Mouse (Mus musculus): ENCODE data around the gene Amotl2. TPM values are rescaled to one million over a fixed set of nuclear protein-coding genes. Genes with fewer than 3 reads are reported as not detected.

Amotl2 gene
- polyA plus RNA-seq, 1 experiment from 2014 or later = 77.7 TPM

GRCm38 (mm10) chr9:102766741-102767140, 50.3 kb downstream of the Amotl2 start:
- Histone ChIP-seq H3K4me2 (ENCODE audit: low read length) (no peak overlapping the region), H3K36me3 (ENCODE audit: control insufficient read depth, insufficient read depth, low read length) (no peaks in the 10 kb centered on the region), H3K4me3 (replicated peaks; ENCODE audit: low read depth, low read length) (no peak overlapping the region), H3K9ac (replicated peaks; ENCODE audit: low read length) (no peak overlapping the region), H3K27ac (replicated peaks; ENCODE audit: low read depth, low read length) (no peak overlapping the region), H3K4me1 (ENCODE audit: control insufficient read depth, insufficient read depth, low read length) (peaks cover 8% of the 10 kb centered on the region; the same call in 1 of the 2 replicates), H3K9me3 (ENCODE audit: control insufficient read depth, low read length) (no peaks in the 10 kb centered on the region), H3K27me3 (ENCODE audit: control insufficient read depth, insufficient read depth, low read length) (no peaks in the 10 kb centered on the region)
- DNase-seq (no peak), ATAC-seq (ENCODE audit: low FRiP score, low TSS enrichment) (no peak)
- 86% methylated on average over 3 of the region's 3 CpGs for WGBS

DNA sequence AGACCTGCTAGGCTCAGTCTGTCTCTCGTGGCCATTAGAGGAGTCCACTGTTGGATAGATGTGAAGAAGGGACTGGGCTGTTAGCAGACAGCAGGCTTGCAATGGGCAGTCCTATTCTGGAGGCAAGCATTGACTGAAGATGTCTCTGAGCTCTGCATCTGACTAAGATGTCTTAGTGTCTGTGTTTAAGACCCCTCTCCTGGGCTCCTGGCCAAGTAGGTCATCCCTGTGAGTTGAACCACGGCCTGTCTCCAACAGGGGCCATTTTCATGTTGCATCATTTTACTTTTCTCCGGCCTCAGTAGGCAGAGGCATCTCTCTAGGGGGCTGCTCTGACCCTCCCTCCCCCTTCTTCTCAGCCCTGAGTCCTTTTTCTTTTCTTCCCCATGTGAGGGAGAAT, 52.8 kb downstream of the Amotl2 start:
- DNase-seq (no peak), ATAC-seq (ENCODE audit: low FRiP score, low TSS enrichment) (no peak)
- no peaks in the 10 kb centered on the region for H3K9me3 ChIP-seq (ENCODE audit: control insufficient read depth, low read length)
- no peak overlapping the region for H3K27ac ChIP-seq (replicated peaks; ENCODE audit: low read depth, low read length)
- no peaks in the 10 kb centered on the region for H3K27me3 ChIP-seq (ENCODE audit: control insufficient read depth, insufficient read depth, low read length)
- H3K36me3 ChIP-seq (ENCODE audit: control insufficient read depth, insufficient read depth, low read length) = no peaks in the 10 kb centered on the region
- WGBS = 44% methylated on average over 3 of the region's 3 CpGs
- no peak overlapping the region; the same call in 1 of the 2 replicates for H3K9ac ChIP-seq (replicated peaks; ENCODE audit: low read length)
- peaks cover 8% of the 10 kb centered on the region; the same call in 1 of the 2 replicates for H3K4me1 ChIP-seq (ENCODE audit: control insufficient read depth, insufficient read depth, low read length)
- H3K4me2 ChIP-seq (ENCODE audit: low read length) = no peak overlapping the region
- H3K4me3 ChIP-seq (replicated peaks; ENCODE audit: low read depth, low read length) = no peak overlapping the region

GRCm38 (mm10) chr9:102770190-102770589, 53.7 kb downstream of the Amotl2 start:
- 75% methylated on average over 16 of the region's 16 CpGs for WGBS
- no peak overlapping the region for H3K9ac ChIP-seq (replicated peaks; ENCODE audit: low read length)
- no peak overlapping the region for H3K4me2 ChIP-seq (ENCODE audit: low read length)
- no peak overlapping the region for H3K27ac ChIP-seq (replicated peaks; ENCODE audit: low read depth, low read length)
- DNase-seq (no peak), ATAC-seq (ENCODE audit: low FRiP score, low TSS enrichment) (no peak)
- H3K36me3 ChIP-seq (ENCODE audit: control insufficient read depth, insufficient read depth, low read length) = no peaks in the 10 kb centered on the region
- no peaks in the 10 kb centered on the region for H3K27me3 ChIP-seq (ENCODE audit: control insufficient read depth, insufficient read depth, low read length)
- no peaks in the 10 kb centered on the region for H3K9me3 ChIP-seq (ENCODE audit: control insufficient read depth, low read length)
- peaks cover 8% of the 10 kb centered on the region; the same call in 1 of the 2 replicates for H3K4me1 ChIP-seq (ENCODE audit: control insufficient read depth, insufficient read depth, low read length)
- no peak overlapping the region for H3K4me3 ChIP-seq (replicated peaks; ENCODE audit: low read depth, low read length)

GRCm38 (mm10) chr9:102771308-102771895, 54.9 kb downstream of the Amotl2 start:
- WGBS = 53% methylated on average over 21 of the region's 21 CpGs

DNA sequence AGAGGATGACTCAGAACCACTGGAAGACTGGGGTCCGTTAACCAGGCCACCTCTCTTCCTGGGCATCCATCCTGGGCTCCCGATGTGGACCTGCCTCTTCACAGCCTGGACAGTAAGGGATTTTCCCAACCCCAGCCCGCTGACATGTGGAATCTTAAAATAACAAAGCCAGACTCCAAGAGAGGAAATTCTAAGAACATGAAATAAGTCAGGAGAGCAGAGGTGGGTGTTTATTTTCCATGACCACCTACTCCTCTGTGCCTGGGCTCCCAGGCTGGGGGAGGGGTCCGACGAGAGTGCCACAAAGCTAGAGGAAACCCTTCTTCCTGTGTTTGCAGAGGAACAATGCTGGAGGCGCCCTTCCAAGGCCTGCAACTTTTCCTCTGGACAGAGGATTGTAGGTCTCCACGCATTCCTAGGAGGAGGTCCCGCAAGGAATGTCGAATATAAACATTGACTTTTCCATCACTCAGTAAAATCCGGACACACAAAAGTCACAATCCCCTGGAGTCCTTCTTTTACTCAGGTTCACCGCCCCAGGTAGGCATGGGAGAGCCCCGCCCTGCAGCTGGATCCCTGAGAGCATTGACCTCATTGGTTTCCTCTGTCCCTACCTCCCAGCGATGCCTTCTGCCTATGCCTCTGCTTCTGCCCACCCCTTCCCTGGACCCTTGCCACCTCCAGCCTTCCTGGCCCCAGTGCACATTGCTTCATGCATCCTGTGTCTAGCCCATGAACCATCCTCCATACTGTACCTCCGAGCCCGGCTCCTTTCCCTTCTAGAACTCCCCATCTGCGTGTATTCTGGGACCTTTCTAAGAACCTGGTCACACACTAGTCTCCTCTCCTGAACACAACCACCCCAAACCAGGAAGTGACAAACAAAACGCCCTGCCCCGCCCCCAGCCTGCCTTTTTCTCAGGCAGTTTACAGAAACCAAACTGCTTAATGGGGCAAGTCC, 61.4 kb downstream of the Amotl2 start:
- no peak for DNase-seq
- no peak overlapping the region for H3K27ac ChIP-seq (replicated peaks; ENCODE audit: low read depth, low read length)
- H3K9ac ChIP-seq (replicated peaks; ENCODE audit: low read length) = no peak overlapping the region
- no peaks in the 10 kb centered on the region for H3K27me3 ChIP-seq (ENCODE audit: control insufficient read depth, insufficient read depth, low read length)
- H3K4me2 ChIP-seq (ENCODE audit: low read length) = no peak overlapping the region
- WGBS = 72% methylated on average over 18 of the region's 18 CpGs
- H3K4me1 ChIP-seq (ENCODE audit: control insufficient read depth, insufficient read depth, low read length) = no peaks in the 10 kb centered on the region
- no peaks in the 10 kb centered on the region for H3K36me3 ChIP-seq (ENCODE audit: control insufficient read depth, insufficient read depth, low read length)
- H3K4me3 ChIP-seq (replicated peaks; ENCODE audit: low read depth, low read length) = no peak overlapping the region
- ATAC-seq (ENCODE audit: low FRiP score, low TSS enrichment) = no peak
- no peaks in the 10 kb centered on the region for H3K9me3 ChIP-seq (ENCODE audit: control insufficient read depth, low read length)

More at GRCm38 (mm10) chr9:102771308-102771895, 54.9 kb downstream of the Amotl2 start:
- peaks cover 8% of the 10 kb centered on the region; the same call in 1 of the 2 replicates for H3K4me1 ChIP-seq (ENCODE audit: control insufficient read depth, insufficient read depth, low read length)
- no peak for ATAC-seq (ENCODE audit: low FRiP score, low TSS enrichment)
- H3K27ac ChIP-seq (replicated peaks; ENCODE audit: low read depth, low read length) = no peak overlapping the region
- no peaks in the 10 kb centered on the region for H3K27me3 ChIP-seq (ENCODE audit: control insufficient read depth, insufficient read depth, low read length)
- H3K9me3 ChIP-seq (ENCODE audit: control insufficient read depth, low read length) = no peaks in the 10 kb centered on the region
- no peak overlapping the region for H3K4me2 ChIP-seq (ENCODE audit: low read length)
- H3K36me3 ChIP-seq (ENCODE audit: control insufficient read depth, insufficient read depth, low read length) = no peaks in the 10 kb centered on the region
- H3K4me3 ChIP-seq (replicated peaks; ENCODE audit: low read depth, low read length) = no peak overlapping the region
- no peak for DNase-seq
- no peak overlapping the region for H3K9ac ChIP-seq (replicated peaks; ENCODE audit: low read length)

GRCm38 (mm10) chr9:102779493-102779892, 63.0 kb downstream of the Amotl2 start:
- H3K9me3 ChIP-seq (ENCODE audit: control insufficient read depth, low read length) = no peaks in the 10 kb centered on the region
- ATAC-seq (ENCODE audit: low FRiP score, low TSS enrichment) = no peak; the same call in 1 of the 2 replicates
- no peaks in the 10 kb centered on the region for H3K4me1 ChIP-seq (ENCODE audit: control insufficient read depth, insufficient read depth, low read length)
- no peak overlapping the region for H3K27ac ChIP-seq (replicated peaks; ENCODE audit: low read depth, low read length)
- H3K4me2 ChIP-seq (ENCODE audit: low read length) = no peak overlapping the region
- H3K4me3 ChIP-seq (replicated peaks; ENCODE audit: low read depth, low read length) = no peak overlapping the region
- WGBS = 6% methylated on average over 15 of the region's 15 CpGs
- peak; percentile 69 for DNase-seq
- no peaks in the 10 kb centered on the region for H3K27me3 ChIP-seq (ENCODE audit: control insufficient read depth, insufficient read depth, low read length)
- no peaks in the 10 kb centered on the region for H3K36me3 ChIP-seq (ENCODE audit: control insufficient read depth, insufficient read depth, low read length)
- no peak overlapping the region for H3K9ac ChIP-seq (replicated peaks; ENCODE audit: low read length)

Other genes starting within 250 kb of the Amotl2 start
- gene Ky, start 210.9 kb upstream of the Amotl2 start, polyA plus RNA-seq (2014; fragmentation: Nextera tagmentation; extraction: Ambion mirVana) = 0.54 and 0.72 TPM in 2 replicates
- 151 and 180 TPM in 2 replicates for gene Anapc13, start 90.4 kb upstream of the Amotl2 start, polyA plus RNA-seq (2014; fragmentation: Nextera tagmentation; extraction: Ambion mirVana)
- 32.7 and 44.4 TPM in 2 replicates for gene Cep63, start 90.1 kb upstream of the Amotl2 start, polyA plus RNA-seq (2014; fragmentation: Nextera tagmentation; extraction: Ambion mirVana)
- 15.5 and 18.5 TPM in 2 replicates for gene Ryk, start 118.2 kb downstream of the Amotl2 start, polyA plus RNA-seq (2014; fragmentation: Nextera tagmentation; extraction: Ambion mirVana)